Mouse (Mus musculus): ENCODE results near the gene Bco2. TPM values are rescaled to one million over a fixed set of nuclear protein-coding genes. Genes with fewer than 3 reads are reported as not detected.

Bco2 gene
- total RNA-seq (2021) (1 to 10 TPM; 4.5 to 5.0 TPM), polyA plus RNA-seq (2012; rRNA removed) (0.10 and 0.16 TPM in 2 replicates)
- long read RNA-seq, partial matches to known transcripts: 0 of 2 reads
- long read RNA-seq, other reads (novel, unspliced or antisense): 1 of 2 reads

DNA sequence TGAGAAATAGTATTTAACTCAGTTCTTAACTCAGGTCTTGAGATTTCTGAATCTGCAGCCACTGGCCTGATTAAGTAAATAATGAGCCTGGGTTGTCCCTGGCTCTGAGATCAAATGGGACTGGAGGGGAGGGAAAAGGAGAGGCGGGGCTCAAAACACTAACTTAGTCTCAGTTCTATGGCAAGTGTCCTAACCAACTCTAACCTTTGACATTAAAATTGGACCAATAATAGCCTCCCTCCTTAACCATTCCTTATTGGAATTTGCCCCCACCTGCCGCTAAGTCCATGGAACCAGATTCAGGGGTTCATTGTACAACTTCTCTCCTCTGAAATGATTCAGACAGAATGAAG lies at the start of gene Bco2:
Bco2 (minus strand) TSS at position 88 of the 353 bp plus-strand sequence.
- peak; percentile 45 for DNase-seq

DNA sequence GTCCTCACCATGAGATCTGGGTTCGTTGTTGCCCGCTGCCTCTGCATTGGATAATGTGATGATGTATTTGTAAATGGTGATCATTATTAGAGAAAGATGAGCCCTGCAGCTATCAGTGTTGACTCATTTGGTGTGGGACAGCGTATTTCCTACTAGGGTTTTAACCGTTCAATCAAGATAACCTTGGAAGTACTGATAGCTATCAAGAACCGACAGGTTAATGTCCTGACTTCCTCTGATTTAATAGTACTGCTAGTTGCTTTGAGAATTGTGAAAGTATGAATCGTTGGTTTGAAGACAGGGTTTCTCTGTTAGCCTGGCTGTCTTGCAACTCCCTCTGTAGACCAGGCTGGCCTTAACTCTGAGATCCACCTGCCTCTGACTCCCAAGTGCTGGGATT lies 49.4 kb upstream of the Bco2 start:
- no peak for DNase-seq

- DNase-seq: no peak
Observed at GRCm38 (mm10) chr9:50603998-50604324, 49.0 kb upstream of the Bco2 start.

DNA sequence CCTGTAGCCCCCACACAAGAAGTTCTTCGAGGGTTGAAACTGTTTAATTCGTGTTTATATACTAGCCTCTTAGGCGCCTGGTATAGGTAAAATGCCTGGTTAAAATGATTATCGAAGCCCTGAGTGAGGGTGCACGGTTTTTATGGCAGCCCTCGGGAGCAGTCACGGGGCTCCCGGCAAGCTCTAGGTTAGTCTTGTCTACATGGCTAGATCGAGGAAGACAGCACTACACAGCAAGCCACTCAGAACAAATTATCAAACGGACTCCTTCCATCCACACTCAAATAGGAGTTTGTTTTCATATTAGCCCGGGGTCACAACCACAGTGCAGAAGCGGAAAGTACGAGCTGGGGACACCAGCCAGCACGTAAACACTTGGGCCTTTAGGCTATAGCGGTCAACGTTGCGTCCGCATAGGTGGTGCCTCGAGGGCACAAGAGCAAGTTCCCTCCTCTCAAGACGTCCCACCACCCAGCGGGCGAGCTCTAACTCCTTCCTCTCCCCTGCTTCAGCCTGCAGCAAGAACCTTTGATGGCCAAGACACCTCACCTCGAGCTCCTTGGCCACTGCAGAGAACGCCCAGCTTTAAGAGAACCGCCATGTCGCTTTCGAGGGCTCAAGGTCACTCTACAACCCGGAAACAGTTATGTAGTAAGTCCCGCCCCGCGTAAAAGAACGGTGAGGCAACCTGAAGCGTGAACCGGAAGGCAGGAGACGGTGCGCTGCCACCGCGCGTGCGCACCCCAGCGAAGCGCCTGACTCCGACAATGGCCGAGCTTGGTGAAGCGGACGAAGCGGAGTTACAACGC lies 48.4 kb upstream of the Bco2 start, which contains the start of the genes Sdhd and Timm8b:
Sdhd (minus strand) TSS at position 624 of the 809 bp plus-strand sequence.
Timm8b (plus strand) TSS at position 722 of the 809 bp plus-strand sequence.
- peak; percentile 95 for DNase-seq

GRCm38 (mm10) chr9:50602055-50602845 lies 47.3 kb upstream of the Bco2 start:
- DNase-seq: no peak

DNA sequence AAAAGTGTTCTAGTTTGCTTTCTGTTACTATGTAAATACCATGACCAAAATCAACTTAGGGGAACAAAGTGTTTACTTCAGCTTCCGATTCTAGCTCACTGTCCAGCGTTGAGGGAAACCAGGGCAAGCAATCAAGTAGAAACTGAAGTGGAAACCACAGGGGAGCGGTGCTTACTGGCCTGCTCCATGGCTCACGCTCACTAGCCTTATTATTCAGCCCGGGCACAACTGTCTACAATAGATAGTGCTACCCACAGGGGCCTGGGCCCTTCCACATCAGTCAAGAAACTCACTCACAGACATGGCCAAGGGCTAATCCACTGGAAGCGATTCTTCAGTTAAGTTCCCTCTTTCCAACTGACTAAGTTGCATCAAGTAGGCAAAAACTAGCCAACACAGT lies 46.6 kb upstream of the Bco2 start:
- no peak for DNase-seq

DNA sequence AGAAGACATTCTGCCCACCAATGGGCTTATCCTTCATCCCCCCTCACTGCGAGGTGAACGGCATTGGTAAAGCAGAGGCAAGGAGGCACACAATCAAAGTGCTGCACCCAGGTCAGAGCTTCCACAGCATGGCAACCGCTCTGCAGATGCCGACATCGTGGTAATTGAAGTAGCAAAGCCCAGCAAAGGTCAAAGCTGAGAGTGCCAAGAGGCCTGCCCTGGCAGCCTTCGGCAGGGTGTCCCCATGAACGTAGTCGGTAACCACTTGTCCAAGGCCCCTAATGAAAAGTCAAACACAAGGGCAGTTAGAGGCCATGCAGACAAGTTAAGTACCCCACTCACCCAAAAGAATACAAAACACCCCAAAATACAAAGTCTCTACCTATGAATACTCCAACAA lies 42.0 kb upstream of the Bco2 start:
- DNase-seq: no peak

DNA sequence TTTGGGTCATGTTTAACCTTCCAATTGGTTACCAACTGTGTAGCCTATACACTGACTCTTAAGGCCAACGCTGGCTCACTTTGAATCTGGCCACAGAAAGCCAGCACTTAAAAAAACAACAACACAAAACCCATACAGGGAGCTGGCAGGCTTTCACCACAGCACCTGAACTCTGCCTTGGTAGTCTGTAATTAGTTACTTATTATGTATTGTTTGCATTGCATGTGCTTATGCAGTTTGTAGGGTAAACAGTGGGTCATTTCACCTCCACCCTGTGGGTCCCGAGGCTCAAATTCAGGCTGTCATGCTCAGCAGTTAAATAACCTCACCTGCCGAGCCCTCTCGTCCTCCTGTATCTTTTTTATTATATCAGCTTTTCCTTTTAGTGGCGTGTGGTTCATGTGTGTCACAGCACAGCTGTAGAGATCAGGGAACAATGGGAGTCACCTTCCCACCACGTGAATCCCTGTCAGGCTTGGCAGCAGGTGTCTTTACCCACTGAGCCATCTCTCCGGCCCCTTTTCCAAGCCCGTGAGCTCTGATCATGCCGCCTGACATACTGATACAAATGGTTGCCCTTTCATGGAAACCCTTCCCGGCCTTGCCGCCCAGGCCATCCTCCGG lies 39.9 kb upstream of the Bco2 start:
- DNase-seq: no peak

DNA sequence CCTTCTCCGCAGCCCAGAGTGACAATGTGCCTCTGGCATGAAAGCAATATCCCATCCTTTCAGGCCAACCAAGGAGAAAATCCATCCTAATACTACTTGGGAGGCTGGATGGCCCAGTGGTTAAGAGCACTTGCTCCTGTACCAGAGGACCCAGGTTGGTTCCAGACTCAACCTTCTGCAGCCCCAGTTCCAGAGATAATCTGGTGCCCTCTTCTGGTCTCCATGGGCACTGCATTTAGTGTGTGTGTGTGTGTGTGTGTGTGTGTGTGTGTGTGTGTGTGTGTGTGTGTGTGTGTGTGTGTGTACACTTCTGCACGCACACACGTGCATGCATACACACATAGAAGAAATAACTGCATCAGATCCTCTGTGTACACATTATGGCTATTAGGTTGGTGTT lies 38.6 kb upstream of the Bco2 start:
- DNase-seq: no peak

DNA sequence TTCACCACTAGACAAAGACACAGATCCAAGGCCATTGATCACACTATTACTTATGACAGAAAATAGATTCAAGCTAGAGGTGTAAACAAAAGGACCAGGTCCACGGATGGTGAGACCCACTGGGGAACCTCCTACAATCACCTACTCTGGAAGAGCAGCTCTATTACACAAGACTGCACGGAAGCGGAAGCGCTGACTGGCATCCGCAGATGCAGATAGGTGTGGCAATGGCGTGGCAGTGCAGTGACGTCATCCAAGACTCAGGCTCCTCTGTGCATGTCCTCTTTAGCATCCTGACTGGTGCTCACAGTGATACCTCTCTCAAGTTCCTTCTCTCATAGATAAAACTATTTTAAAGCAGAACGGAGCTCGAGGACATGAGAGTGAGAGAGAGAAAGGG lies 38.0 kb upstream of the Bco2 start:
- no peak for DNase-seq

DNA sequence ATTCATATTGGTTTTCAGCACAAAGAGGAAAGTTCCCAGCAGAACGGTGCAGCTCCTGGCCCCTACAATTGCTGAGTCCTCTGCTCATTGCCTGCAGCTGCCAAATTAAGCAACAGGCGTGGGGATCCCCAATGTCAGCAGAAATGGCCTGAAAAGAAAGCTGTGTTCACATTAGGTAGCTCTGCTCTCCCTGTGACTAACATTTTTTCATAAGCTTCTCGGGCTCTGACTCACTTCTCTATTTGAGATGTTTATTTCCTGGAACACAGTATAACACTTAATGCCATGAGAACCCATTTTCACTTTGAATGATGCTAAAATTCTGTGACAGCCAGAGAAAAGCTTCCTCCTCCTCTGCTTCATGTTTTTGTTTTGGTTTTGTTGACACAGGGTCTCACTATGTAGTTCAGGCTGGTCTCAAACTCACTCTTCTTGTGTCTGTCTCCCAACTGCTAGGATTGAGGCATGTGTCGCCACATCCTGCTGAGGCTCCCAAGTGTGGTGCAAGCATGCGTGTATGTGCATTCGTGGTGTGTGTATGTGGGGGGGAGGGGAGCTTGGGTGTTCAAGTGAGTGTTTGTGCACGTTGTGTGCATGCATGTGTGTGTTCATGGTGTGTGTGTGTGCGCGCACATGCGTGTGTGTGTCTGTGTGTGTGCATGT lies 36.0 kb upstream of the Bco2 start:
- peak; percentile 48 for DNase-seq

DNA sequence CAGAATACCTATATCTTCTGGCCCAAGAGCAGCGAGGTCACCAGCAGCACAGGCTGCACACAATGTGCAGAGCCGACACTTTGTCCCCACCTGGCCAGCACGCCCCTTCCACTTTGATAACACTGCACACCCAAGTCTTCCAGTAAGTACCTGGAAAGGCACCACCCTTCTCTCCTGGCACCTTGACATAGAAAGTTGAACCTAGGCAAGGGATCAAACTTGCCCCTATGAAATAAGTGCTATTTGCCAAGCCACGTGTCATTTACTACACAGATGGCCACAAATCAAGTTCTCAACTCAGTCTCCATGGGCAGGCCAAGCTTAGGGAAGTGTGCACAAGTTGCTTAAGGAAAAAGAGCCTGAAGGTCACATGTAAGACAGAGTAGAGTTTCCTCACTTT lies 32.0 kb upstream of the Bco2 start:
- no peak for DNase-seq

DNA sequence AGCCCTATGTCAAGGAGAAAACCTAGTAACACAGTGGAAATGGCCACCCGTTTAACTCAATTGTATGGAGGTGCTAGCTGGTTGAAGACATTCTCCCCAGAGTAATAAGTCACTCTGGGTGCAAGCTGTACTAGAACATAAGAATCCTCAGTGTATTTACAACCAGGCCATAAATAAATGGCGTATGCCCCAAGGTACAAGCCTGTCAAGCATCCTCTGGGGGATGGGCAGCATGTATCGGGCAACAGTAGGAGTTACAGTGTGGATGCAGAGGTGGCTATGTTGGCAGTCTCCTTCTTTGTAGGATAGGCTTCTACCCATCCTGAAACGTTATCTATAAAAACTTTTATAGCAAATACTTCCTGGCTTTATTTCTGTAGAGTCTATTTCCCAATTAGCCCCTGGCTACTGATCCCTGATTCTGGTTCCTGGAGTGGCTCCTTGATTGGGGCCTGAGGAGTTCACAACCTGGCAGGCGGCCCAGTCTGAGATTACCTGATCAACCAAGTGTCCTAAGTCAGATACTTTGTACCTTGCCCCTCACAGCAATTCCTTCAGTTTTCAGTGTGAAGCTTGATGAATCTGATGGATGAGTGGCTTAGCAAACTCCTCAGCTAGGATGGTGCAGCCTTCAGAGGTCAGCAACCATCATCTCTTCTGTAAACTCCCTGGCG lies 30.3 kb upstream of the Bco2 start:
- DNase-seq: no peak

DNA sequence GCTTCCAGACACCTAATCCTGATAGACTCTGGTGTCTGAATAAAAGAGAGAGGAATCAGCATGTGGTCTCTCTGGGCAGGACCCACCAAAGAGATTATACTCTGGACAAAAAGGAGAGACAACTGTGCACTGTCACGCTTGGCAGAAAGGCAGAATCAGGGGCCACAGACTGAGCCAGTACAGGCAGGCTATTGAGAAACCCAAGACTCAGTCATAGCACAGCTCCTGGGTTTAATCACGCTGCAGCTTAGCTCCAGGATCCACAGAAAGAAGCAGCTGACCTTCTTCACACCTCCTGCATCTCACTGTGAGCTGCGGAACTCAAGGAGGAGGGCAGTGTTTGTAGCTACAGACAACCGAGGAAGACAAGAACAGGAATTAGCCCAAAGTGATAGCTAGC lies 25.4 kb upstream of the Bco2 start:
- no peak for DNase-seq

DNA sequence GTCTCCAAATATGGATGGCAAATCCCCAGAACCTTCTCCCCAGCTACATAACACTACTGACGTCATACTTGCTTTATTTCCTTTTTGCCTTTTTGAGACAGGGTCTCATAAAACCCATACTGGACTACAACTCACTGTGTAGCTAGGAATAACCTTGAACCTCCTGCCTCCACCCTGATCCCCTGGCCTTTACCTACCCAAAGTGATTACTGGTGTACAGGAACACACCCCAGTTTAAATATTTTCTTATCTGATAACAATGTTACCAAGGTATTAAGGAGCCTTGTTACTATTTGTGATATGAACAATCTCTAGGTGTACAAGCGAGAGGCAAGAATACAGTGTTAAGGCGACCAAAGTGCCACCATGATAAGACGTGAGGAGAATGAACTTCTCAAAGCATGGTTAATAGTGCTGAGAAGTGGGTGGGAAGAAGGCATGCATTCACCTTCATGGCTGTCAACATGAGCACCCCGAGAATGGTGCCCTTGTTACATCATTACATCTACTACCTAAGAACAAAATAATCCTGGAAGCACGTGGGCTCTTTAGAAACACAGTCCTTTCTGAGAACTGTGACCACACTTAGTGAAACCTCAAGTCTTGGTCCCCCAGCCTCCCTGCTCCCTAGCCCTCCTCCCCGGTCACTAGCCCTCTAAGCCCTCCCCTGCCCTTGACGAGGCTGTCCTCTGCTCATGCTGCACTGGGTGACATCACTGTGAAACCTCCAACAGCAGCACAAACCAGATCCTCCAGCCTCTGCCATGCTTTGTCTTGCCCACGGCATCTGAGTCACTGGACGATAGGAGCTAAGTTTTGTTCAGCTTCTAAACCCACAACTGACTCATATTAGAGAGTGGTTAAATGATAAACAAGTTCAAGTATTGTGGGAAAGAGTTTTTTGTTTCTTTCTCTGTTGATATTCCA lies 14.9 kb upstream of the Bco2 start:
- no peak for DNase-seq

- DNase-seq: no peak
Observed at GRCm38 (mm10) chr9:50567881-50568280, 12.9 kb upstream of the Bco2 start.

DNA sequence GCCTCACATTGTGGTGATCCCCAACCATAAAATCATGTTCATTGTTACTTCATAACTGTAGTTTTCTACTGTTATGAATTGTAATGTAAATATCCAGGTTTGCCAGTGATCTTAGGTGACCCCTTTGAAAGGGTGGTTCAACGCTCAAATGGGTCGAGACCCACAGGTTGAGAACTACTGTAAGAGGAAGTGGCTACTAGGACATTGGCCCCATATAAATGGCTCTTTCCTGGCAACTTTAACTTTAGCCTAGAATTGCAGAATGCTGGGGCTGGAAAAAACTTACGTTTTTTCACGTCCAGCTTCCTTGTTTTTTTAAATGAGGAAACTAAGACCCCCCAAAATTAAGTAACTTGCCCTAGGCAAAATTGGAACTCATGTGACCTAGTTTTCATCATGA lies 12.4 kb upstream of the Bco2 start:
- DNase-seq: no peak

DNA sequence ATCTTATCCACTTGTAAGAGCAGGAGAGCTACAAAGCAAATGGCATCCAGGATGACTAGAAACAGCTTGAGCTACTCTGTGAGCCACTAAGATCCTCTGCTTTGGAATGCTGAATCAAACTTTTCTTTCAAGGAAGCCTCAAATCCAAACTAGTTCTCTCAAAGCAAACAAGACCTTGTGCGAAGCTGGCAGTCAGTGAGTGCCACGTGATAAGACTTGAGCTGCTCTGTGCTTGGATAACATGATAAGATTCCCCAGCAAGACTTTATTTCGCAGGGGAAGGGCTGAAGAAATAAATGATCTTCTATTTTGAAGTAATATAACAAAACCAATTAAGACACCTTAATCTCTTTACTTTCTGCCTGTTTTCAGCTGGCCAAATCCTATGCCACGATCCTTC lies 11.0 kb upstream of the Bco2 start:
- DNase-seq: no peak

DNA sequence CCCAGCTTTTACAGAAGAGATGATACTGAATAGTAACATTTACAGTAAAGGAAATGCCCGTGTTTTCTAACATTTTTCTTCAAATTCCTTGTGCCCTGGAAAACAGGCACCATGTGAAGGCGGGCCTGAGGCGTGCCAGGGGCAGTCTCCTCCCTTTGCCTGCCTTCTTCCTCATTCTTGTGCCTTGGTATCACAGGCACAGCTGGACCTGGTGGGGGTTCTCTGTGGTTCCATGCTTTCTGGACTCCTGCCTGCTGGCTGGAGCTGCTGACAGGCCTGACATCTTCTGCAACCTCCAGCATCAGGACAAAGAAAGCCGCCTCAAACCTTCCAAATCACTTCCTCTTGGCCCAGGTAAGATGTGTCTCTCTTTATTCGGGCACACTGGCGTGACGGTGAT lies 10.2 kb upstream of the Bco2 start:
- DNase-seq: no peak

- no peak for DNase-seq
Observed at GRCm38 (mm10) chr9:50561918-50562360, 7.0 kb upstream of the Bco2 start.

Measured in adrenal gland, adult 2 months (tissue).